Mouse (Mus musculus) heart, embryonic 11.5 days (tissue): Measurements from ENCODE around the gene Cdh4. TPM values are rescaled to one million over a fixed set of nuclear protein-coding genes. Genes with fewer than 3 reads are reported as not detected.
A peak's percentile ranks its signal among the peaks of the same experiment; 100 is the strongest.

Experiments used
- ATAC-seq: fragments of 200-750 bp; cut with Nextera tagmentation; replicated peaks from 2 replicates; pipeline ENCODE4 v1.8.0; 2017; ENCODE audit warnings: moderate library complexity; ENCODE audit not compliant: insufficient number of reproducible peaks, low FRiP score, low TSS enrichment
- H3K27ac ChIP-seq: fragments of 300-500 bp; sonication (generic); 2 replicates; pipeline ENCODE4 v1.5.1; 2014; ENCODE audit warnings: mild to moderate bottlenecking, low read depth, low read length
- H3K27me3 ChIP-seq: fragments of 300-500 bp; sonication (generic); 2 replicates; pipeline ENCODE4 v1.6.1; 2014; ENCODE audit warnings: mild to moderate bottlenecking, low read length, mixed read lengths; ENCODE audit not compliant: control insufficient read depth, insufficient read depth
- H3K36me3 ChIP-seq: fragments of 300-500 bp; sonication (generic); 2 replicates; pipeline ENCODE4 v1.6.1; 2014; ENCODE audit warnings: mild to moderate bottlenecking, low read length, moderate library complexity, mixed read lengths; ENCODE audit not compliant: control insufficient read depth, insufficient read depth
- H3K4me1 ChIP-seq: fragments of 300-500 bp; sonication (generic); 2 replicates; pipeline ENCODE4 v1.6.1; 2014; ENCODE audit warnings: low read length; ENCODE audit not compliant: control insufficient read depth, insufficient read depth
- H3K4me2 ChIP-seq: fragments of 300-500 bp; sonication (generic); 2 replicates; pipeline ENCODE4 v1.6.1; 2014; ENCODE audit warnings: mild to moderate bottlenecking, moderate library complexity
- H3K4me3 ChIP-seq: fragments of 300-500 bp; sonication (generic); 2 replicates; pipeline ENCODE4 v1.5.1; 2014; ENCODE audit warnings: low read depth, low read length
- H3K9ac ChIP-seq: fragments of 300-500 bp; sonication (generic); 2 replicates; pipeline ENCODE4 v1.6.1; 2014; ENCODE audit warnings: mild to moderate bottlenecking, low read depth, low read length, moderate library complexity
- H3K9me3 ChIP-seq: fragments of 300-500 bp; sonication (generic); replicated peaks from 2 replicates; pipeline ENCODE4 v1.6.1; 2016; ENCODE audit warnings: low read length; ENCODE audit not compliant: control insufficient read depth
- WGBS: fragments of 180-500 bp; shearing (Covaris S2); extraction: QIAGEN DNeasy Blood & Tissue Kit; methylation state at CpG from one replicate; pipeline ENCODE4 v1.1.7; 2014; ENCODE audit not compliant: insufficient replicate concordance; 5-methylcytosine and 5-hydroxymethylcytosine counted together
- polyA plus RNA-seq: library from polyadenylated mRNA; unstranded; fragments of >200 nt; fragmentation: Nextera tagmentation; extraction: Ambion mirVana; gene quantifications from 2 replicates; pipeline ENCODE4 v1.2.1, GENCODE M21; 2014

The Cdh4 gene
- polyA plus RNA-seq, 1 experiment from 2014 or later: 0.56 TPM

DNA sequence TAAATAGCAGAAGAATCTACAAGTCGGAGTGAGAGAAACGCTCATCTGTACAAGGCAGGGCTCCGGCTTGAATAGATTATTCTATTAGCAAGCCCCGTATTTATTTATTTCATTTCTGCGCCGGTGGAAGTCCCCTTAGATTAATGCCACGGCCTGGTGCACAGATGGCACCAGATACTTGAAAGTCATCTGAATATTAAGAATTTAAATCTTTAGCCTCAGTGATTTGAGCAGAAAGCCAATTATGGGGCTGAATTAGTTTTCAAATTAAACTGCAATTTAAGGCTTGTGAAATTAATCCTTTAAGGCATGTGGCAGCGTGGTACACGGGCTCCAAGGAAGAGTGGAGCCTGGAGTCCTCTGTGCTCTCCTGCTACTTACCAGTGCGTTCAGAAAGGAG lies 411.7 kb downstream of the Cdh4 start:
- H3K4me3 ChIP-seq: no peak overlapping the region

GRCm38 (mm10) chr2:179857086-179857485 lies 414.9 kb downstream of the Cdh4 start:
- no peak overlapping the region for H3K27ac ChIP-seq
- no peaks in the 10 kb centered on the region for H3K9me3 ChIP-seq
- no peaks in the 10 kb centered on the region for H3K4me1 ChIP-seq
- no peak overlapping the region for H3K9ac ChIP-seq
- ATAC-seq: no peak
- H3K36me3 ChIP-seq: no peaks in the 10 kb centered on the region
- WGBS: 38% methylated on average over 4 of the region's 4 CpGs
- 0 out of 2 replicates have a peak, but pooled peaks cover 2% of the 10 kb centered on the region for H3K27me3 ChIP-seq
- H3K4me2 ChIP-seq: no peak overlapping the region
- H3K4me3 ChIP-seq: no peak overlapping the region

More for the DNA sequence above, 411.7 kb downstream of the Cdh4 start:
- Histone ChIP-seq H3K36me3 (no peaks in the 10 kb centered on the region), H3K4me2 (no peak overlapping the region), H3K9ac (no peak overlapping the region), H3K27ac (no peak overlapping the region), H3K9me3 (no peaks in the 10 kb centered on the region), H3K4me1 (no peaks in the 10 kb centered on the region), H3K27me3 (no peaks in the 10 kb centered on the region)
- ATAC-seq: no peak
- 80% methylated on average over 10 of the region's 10 CpGs for WGBS

- Histone ChIP-seq H3K9me3 (no peaks in the 10 kb centered on the region), H3K4me2 (no peak overlapping the region), H3K27me3 (0 out of 2 replicates have a peak, but pooled peaks cover 2% of the 10 kb centered on the region), H3K4me3 (no peak overlapping the region), H3K4me1 (no peaks in the 10 kb centered on the region), H3K36me3 (no peaks in the 10 kb centered on the region), H3K9ac (no peak overlapping the region), H3K27ac (no peak overlapping the region)
- 77% methylated on average over 3 of the region's 3 CpGs for WGBS
- no peak for ATAC-seq
These were observed 420.4 kb downstream of the Cdh4 start for GRCm38 (mm10) chr2:179862676-179863075.

DNA sequence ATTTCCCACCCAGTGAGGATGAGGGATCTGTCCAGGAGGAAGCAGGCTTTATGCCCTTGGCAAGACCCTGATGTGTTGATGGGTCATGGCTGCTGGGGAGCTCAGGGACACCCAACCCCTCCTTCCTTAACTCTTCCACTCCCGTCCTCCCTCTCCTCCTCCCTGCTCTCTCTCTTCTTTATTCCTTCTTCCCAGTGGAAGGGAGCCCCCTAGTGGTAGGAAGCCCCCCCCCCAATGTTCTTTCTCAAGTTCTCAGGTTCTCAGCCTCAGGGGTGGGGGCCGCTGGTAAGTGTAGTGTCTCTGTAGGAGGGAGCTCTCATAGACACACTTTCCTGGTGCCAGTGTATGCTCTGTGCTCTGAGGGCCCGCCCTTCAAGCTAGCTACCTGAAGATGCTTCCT lies 421.0 kb downstream of the Cdh4 start:
- Histone ChIP-seq H3K4me3 (no peak overlapping the region), H3K4me2 (no peak overlapping the region), H3K27ac (no peak overlapping the region), H3K27me3 (0 out of 2 replicates have a peak, but pooled peaks cover 2% of the 10 kb centered on the region), H3K36me3 (no peaks in the 10 kb centered on the region), H3K9ac (no peak overlapping the region), H3K9me3 (no peaks in the 10 kb centered on the region), H3K4me1 (no peaks in the 10 kb centered on the region)
- ATAC-seq: 0 out of 2 replicates have a peak, but pooled peaks have one; percentile 18
- WGBS: 54% methylated on average over 3 of the region's 3 CpGs

DNA sequence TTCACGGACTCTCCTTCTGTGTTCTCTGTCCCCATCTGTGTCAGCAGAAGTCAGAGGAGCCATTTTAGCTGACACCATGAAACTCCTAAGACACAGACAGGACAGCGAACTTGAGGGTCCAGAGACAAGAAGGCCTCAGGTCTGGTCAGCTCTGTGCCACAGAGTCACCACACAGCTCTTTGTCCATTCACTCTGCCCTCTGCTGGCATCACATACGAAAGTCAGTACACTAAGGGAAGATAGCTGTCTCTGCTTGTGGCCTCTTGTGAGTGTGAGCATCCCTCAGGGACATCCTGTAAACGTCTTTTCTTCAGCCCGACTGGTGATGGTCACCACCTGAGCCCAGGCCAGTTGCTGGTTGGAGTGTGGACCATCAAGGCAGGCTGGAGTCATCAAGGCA lies 422.9 kb downstream of the Cdh4 start:
- no peak overlapping the region for H3K4me2 ChIP-seq
- H3K4me1 ChIP-seq: no peaks in the 10 kb centered on the region
- H3K36me3 ChIP-seq: no peaks in the 10 kb centered on the region
- ATAC-seq: no peak
- no peak overlapping the region for H3K4me3 ChIP-seq
- no peak overlapping the region for H3K27ac ChIP-seq
- 67% methylated on average over 5 of the region's 5 CpGs for WGBS
- no peaks in the 10 kb centered on the region for H3K9me3 ChIP-seq
- no peak overlapping the region for H3K9ac ChIP-seq
- H3K27me3 ChIP-seq: peaks cover 4% of the 10 kb centered on the region; the same call in 1 of the 2 replicates

- no peaks in the 10 kb centered on the region for H3K9me3 ChIP-seq
- H3K4me3 ChIP-seq: no peak overlapping the region
- H3K9ac ChIP-seq: no peak overlapping the region
- peaks cover 4% of the 10 kb centered on the region; the same call in 1 of the 2 replicates for H3K27me3 ChIP-seq
- no peak overlapping the region for H3K4me2 ChIP-seq
- H3K27ac ChIP-seq: no peak overlapping the region
- 57% methylated on average over 3 of the region's 3 CpGs for WGBS
- no peaks in the 10 kb centered on the region for H3K36me3 ChIP-seq
- no peaks in the 10 kb centered on the region for H3K4me1 ChIP-seq
- ATAC-seq: no peak
These were observed 425.4 kb downstream of the Cdh4 start for GRCm38 (mm10) chr2:179867669-179868068.

DNA sequence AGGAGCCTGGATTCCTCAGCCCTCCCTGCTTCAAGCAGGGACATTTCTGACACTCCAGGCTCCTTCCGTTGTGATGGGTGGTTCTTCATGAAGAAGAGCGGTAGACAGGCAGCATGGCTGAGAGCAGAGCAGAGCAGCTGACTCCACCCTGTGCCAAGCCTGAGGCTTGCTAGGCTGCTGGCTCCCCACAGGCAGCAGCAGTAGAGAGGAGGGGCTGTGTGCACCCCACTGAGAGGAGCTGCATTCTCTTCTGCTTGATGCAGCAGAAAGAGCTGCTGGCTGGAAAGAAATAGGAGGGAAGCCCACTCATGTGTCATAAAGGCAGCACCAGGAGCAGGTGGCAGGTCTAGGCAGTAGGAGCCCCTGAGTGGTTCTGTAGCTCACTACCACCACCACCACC lies 427.6 kb downstream of the Cdh4 start:
- Histone ChIP-seq H3K9ac (no peak overlapping the region), H3K27me3 (peaks cover 7% of the 10 kb centered on the region), H3K36me3 (no peaks in the 10 kb centered on the region), H3K9me3 (no peaks in the 10 kb centered on the region), H3K4me3 (no peak overlapping the region), H3K4me2 (no peak overlapping the region), H3K4me1 (no peaks in the 10 kb centered on the region), H3K27ac (no peak overlapping the region)
- no peak for ATAC-seq
- WGBS: 8% methylated on average over 2 of the region's 2 CpGs

DNA sequence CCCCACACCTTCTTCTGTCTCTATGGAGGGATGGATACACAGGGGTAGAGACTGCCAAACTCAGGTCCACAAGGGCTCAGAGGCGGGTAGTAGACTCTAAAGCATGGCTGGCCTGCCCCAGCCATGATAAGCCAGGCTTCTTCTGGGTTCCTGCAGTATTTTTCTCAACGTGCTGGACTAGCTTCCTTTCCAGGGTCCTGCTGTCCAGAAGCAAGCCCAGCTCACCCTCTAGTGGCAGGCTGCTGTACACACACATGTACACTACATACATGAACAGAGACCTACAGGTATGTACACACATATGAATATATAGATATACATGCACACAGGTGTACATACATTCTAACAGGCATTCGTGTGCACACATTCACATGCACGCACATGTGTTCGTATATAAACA lies 430.5 kb downstream of the Cdh4 start:
- no peak overlapping the region for H3K4me2 ChIP-seq
- no peaks in the 10 kb centered on the region for H3K36me3 ChIP-seq
- no peaks in the 10 kb centered on the region for H3K4me1 ChIP-seq
- 59% methylated on average over 5 of the region's 5 CpGs for WGBS
- no peak for ATAC-seq
- no peaks in the 10 kb centered on the region for H3K9me3 ChIP-seq
- H3K9ac ChIP-seq: no peak overlapping the region
- peaks cover 9% of the 10 kb centered on the region for H3K27me3 ChIP-seq
- H3K4me3 ChIP-seq: no peak overlapping the region
- H3K27ac ChIP-seq: no peak overlapping the region

- Histone ChIP-seq H3K4me2 (no peak overlapping the region), H3K4me3 (no peak overlapping the region), H3K4me1 (no peaks in the 10 kb centered on the region), H3K36me3 (no peaks in the 10 kb centered on the region), H3K9me3 (no peaks in the 10 kb centered on the region), H3K27me3 (peaks cover 9% of the 10 kb centered on the region), H3K9ac (no peak overlapping the region), H3K27ac (no peak overlapping the region)
- no peak for ATAC-seq
- 45% methylated on average over 5 of the region's 5 CpGs for WGBS
These were observed 431.1 kb downstream of the Cdh4 start for GRCm38 (mm10) chr2:179873315-179873714.
